Mouse (Mus musculus): ENCODE measurements around the gene Asic4.

- TF ChIP-seq CTCF (IDR thresholded peaks at IDR 0.05; ENCODE audit: insufficient read depth, low read depth, low read length) = no peak
- no peak for TF ChIP-seq POLR2A (IDR thresholded peaks at IDR 0.05; ENCODE audit: insufficient read depth, low read depth, low read length)
Observed at GRCm38 (mm10) chr1:75469287-75469825, 19.1 kb downstream of the Asic4 start.
